Mouse (Mus musculus) testis, adult 2 months (tissue): ENCODE data around the gene Gm9922.

Source experiments
- CTCF ChIP-seq: fragments of 200-500 bp; IDR thresholded peaks from 2 replicates; pipeline ENCODE4 v1.5.1; 2012; ENCODE audit warnings: low read depth, mild to moderate bottlenecking, inconsistent platforms, low read length, moderate library complexity; ENCODE audit not compliant: control insufficient read depth, insufficient read depth, insufficient replicate concordance
- POLR2A ChIP-seq: fragments of 200-500 bp; IDR thresholded peaks from 2 replicates; pipeline ENCODE4 v1.6.1; 2012; ENCODE audit warnings: low read depth, mild to moderate bottlenecking, inconsistent platforms, low read length, moderate library complexity; ENCODE audit not compliant: control insufficient read depth

DNA sequence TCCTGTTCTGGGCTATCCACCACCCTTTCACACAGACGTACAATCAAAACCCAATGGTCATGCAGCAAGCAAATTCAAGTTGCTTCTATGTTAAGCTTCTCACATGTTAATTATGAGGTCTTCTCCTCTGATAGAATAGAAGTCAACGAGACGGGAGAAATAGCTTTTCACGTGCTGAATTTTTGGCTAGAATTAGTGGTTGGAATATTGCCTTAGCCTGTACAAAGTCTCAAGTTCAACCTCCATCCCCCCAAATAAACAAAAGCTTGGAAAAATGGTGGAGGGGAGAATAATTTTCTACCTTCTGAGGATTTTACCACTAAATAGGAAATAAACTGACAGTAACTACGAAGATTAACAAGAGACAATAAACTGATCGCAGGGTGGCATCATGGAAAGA, 42.1 kb upstream of the Gm9922 start:
- TF ChIP-seq POLR2A = no peak
- TF ChIP-seq CTCF = no peak
